Mouse (Mus musculus) E14TG2a.4 (cell line): ENCODE results near the gene Rbm4.

Source experiments
- CTCF ChIP-seq: conservative IDR thresholded peaks from 2 replicates; pipeline ENCODE4 v1.5.1; 2014; ENCODE audit warnings: low read length
- NANOG ChIP-seq: IDR thresholded peaks from 2 replicates; pipeline ENCODE4 v1.6.1; 2014; ENCODE audit warnings: borderline replicate concordance, low read length, mixed read lengths
- POU5F1 ChIP-seq: IDR thresholded peaks from 2 replicates; pipeline ENCODE4 v1.6.1; 2014; ENCODE audit warnings: low read length, borderline replicate concordance

- TF ChIP-seq CTCF = no peak
- TF ChIP-seq POU5F1 = no peak
- no peak for TF ChIP-seq NANOG
Observed at GRCm38 (mm10) chr19:4742229-4742628, 51.5 kb downstream of the Rbm4 start.
